In genomic region chr2:13530639-13531038, GRCm38 (mm10) we compare ENCODE assay signal across 16 mouse cellular contexts.
"Had no signal": no experiment of that assay in that cellular context is flagged by ENCODE, and none has a peak within 500 bp of the region (broad histone marks: within the 10 kb centered on the region; RNA-seq: fewer than 3 reads in every experiment).

No protein-coding gene starts in this region.

- DNase-seq: cerebellum, adult 8-10 months; cerebellum, adult 9-10 months; cerebellum, adult 9-11 months; cerebellum, postnatal 10 days; cerebellum, postnatal 14 days; cerebellum, postnatal 25 days; cerebellum, postnatal 36 days; embryo, embryonic 11 days; forebrain, postnatal 0 days; gastrocnemius, adult 2 months; gastrocnemius, postnatal 10 days; gastrocnemius, postnatal 14 days; gastrocnemius, postnatal 25 days; gastrocnemius, postnatal 36 days; heart, adult 18-20 months; heart, adult 2 months had no signal
